Mouse (Mus musculus) thymus, postnatal 10 days (tissue): ENCODE measurements around the gene Tex13c1.

Source experiments
- DNase-seq, 2 experiments: peaks; one replicate each; pipeline ENCODE4 v3.0.0; 2021; ENCODE audit warnings: low spot score in 2 of 2

Gene Tex13c1

DNA sequence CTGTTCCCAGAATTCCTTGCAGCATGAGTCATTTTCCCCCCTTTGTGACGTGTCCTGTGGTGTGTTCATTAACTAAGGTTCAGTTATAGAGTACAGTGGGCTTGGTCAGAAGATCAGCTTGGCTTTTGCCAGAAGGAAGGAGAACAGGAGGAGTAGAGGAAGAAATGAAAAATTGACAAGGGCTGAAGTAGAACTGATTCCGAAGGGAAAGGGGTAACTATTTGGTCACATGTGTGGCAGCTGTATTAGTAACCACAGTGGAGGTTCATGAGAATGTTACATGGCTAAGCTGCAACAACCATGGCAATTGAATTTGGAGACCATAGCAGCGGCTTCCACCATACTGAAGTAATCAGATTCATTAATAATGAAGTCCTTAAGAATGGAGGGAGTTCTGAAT, at the start of gene Tex13c1:
TSS of gene Tex13c1 (plus strand) at position 301 of the 400 bp plus-strand sequence.
- DNase-seq = no peak
